Mouse (Mus musculus): ENCODE results near the gene Tigd2.

The Tigd2 gene

GRCm38 (mm10) chr6:59255909-59256308, 47.2 kb downstream of the Tigd2 start:
- no peak for DNase-seq (ENCODE audit: low spot score)
